9 mouse cellular contexts compared by ENCODE assay signal in the genomic region with DNA sequence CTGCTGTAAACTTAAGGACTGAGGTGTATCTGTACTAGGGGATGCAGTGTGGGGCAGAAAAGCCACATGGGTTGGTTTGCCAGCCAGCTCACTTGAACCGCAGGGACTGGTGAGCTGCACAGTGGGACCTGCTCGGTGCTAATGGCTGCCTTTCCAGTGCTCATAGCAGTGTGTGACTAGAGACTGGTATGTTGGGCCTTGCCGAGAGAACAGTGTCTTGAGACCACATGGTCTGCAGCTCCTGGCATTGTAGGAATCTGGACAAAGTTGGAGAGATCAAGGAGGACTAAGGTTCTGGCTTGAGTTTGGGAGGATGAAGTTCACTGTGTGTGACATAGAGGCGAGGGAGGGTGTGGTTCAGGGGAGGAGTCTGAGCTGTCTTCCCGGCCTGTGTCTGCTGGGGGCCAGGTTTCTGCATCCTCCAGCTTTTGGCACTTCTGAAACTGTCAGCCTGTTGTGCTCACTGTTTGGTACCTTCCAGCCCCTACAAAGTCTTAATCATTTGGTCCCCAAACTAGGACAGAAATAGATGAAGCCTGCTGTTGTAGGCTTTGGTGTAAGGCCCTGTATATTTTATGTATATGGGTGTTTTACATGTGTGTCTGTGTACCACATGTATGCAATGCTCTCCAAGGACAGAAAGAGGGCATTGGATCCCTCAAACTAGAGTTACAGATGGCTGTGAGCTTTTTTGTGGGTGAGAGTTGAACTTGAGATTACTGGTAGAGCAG. TPM values are rescaled to one million over a fixed set of nuclear protein-coding genes. Genes with fewer than 3 reads are reported as not detected.
DNase-seq lines count a peak whose midpoint lies in the region; ATAC-seq and TF ChIP-seq lines count a peak whose summit lies in the region.
"Had no signal": no experiment of that assay in that cellular context is flagged by ENCODE, and none has a peak within 500 bp of the region (broad histone marks: within the 10 kb centered on the region; RNA-seq: fewer than 3 reads in every experiment).

No protein-coding gene starts in this region.

- no peak for TF ChIP-seq EP300 in liver, postnatal 0 days (IDR thresholded peaks at IDR 0.05; ENCODE audit: low read depth)

- no peak for DNase-seq in hindbrain, embryonic 10.5 days (ENCODE audit: low spot score)
- DNase-seq in hindbrain, embryonic 14.5 days (ENCODE audit: low spot score): no peak
- DNase-seq in ES-E14 (ENCODE audit: low read depth, low spot score): no peak
- DNase-seq in liver, postnatal 0 days: peak; percentile 44
- DNase-seq in adrenal gland, adult (ENCODE audit: inconsistent age in 2 of 2, low spot score in 1 of 2): no peak
- DNase-seq in layer of hippocampus, adult 9-10 months (ENCODE audit: low spot score): no peak
- DNase-seq: kidney, postnatal 4 days had no signal

- H3K4me3 ChIP-seq in hindbrain, embryonic 10.5 days: peak overlapping the region; percentile 88; the same call in 1 of the 2 replicates
- H3K4me3 ChIP-seq in hindbrain, embryonic 14.5 days (replicated peaks; ENCODE audit: low read length): no peak overlapping the region
- H3K4me3 ChIP-seq in ES-E14 (ENCODE audit: insufficient read depth in 1 of 2, low read depth in 1 of 2, low read length in 2 of 2, poor library complexity in 1 of 2, severe bottlenecking in 1 of 2): no peak overlapping the region
- H3K4me3 ChIP-seq in embryonic facial prominence, embryonic 12.5 days: peak overlapping the region; percentile 68; the same call in 1 of the 2 replicates
- no peak overlapping the region for H3K4me3 ChIP-seq in liver, postnatal 0 days (ENCODE audit: low read depth, low read length)

- whole genome bisulfite sequencing in hindbrain, embryonic 10.5 days: 82% methylated on average over 5 of the region's 5 CpGs
- 79% methylated on average over 5 of the region's 5 CpGs for WGBS in hindbrain, embryonic 14.5 days
- 72% methylated on average over 5 of the region's 5 CpGs for WGBS in embryonic facial prominence, embryonic 12.5 days
- 49% methylated on average over 5 of the region's 5 CpGs for WGBS in liver, postnatal 0 days (ENCODE audit: insufficient replicate concordance)

- no peak for TF ChIP-seq CTCF in liver, postnatal 0 days (IDR thresholded peaks at IDR 0.05; ENCODE audit: low read depth)

- no peak overlapping the region for H3K4me2 ChIP-seq in hindbrain, embryonic 14.5 days (replicated peaks)
- H3K4me2 ChIP-seq in embryonic facial prominence, embryonic 12.5 days (replicated peaks): no peak overlapping the region
- peak overlapping the region; percentile 93 for H3K4me2 ChIP-seq in liver, postnatal 0 days (ENCODE audit: low read depth, low read length)

- in situ Hi-C loops in ES-E14 (cut with MboI; ENCODE audit: low sequenced_read_pairs in 2 of 2, unreplicated experiment in 2 of 2): no loop called here

- H3K9me3 ChIP-seq in hindbrain, embryonic 10.5 days: no peaks in the 10 kb centered on the region
- H3K9me3 ChIP-seq in hindbrain, embryonic 14.5 days (ENCODE audit: control insufficient read depth, low read length): no peaks in the 10 kb centered on the region
- no peaks in the 10 kb centered on the region for H3K9me3 ChIP-seq in ES-E14 (ENCODE audit: control insufficient read depth, insufficient read depth, low read depth, low read length)
- H3K9me3 ChIP-seq in embryonic facial prominence, embryonic 12.5 days: no peaks in the 10 kb centered on the region
- H3K9me3 ChIP-seq in liver, postnatal 0 days (ENCODE audit: low read length): no peaks in the 10 kb centered on the region

- H3K27ac ChIP-seq in hindbrain, embryonic 10.5 days: no peak overlapping the region
- H3K27ac ChIP-seq in hindbrain, embryonic 14.5 days: no peak overlapping the region
- no peak overlapping the region for H3K27ac ChIP-seq in ES-E14 (ENCODE audit: insufficient read depth, low read depth, low read length, poor library complexity, severe bottlenecking)
- no peak overlapping the region for H3K27ac ChIP-seq in embryonic facial prominence, embryonic 12.5 days
- H3K27ac ChIP-seq in liver, postnatal 0 days (ENCODE audit: low read depth): peak overlapping the region; percentile 99

- peaks cover 42% of the 10 kb centered on the region for H3K4me1 ChIP-seq in hindbrain, embryonic 10.5 days (replicated peaks)
- peaks cover 18% of the 10 kb centered on the region for H3K4me1 ChIP-seq in hindbrain, embryonic 14.5 days (replicated peaks; ENCODE audit: control insufficient read depth, insufficient read depth, low read length)
- H3K4me1 ChIP-seq in ES-E14 (ENCODE audit: control insufficient read depth in 2 of 2, insufficient read depth in 2 of 2, low read length in 2 of 2, poor library complexity in 1 of 2): peaks cover 3 to 6% of the 10 kb centered on the region in 2 experiments; a peak in 2 of 4 replicates
- peaks cover 26% of the 10 kb centered on the region for H3K4me1 ChIP-seq in embryonic facial prominence, embryonic 12.5 days
- peaks cover 36% of the 10 kb centered on the region for H3K4me1 ChIP-seq in liver, postnatal 0 days (ENCODE audit: insufficient read depth)

- H3K36me3 ChIP-seq in hindbrain, embryonic 10.5 days: peaks cover 52% of the 10 kb centered on the region
- peaks cover 35% of the 10 kb centered on the region for H3K36me3 ChIP-seq in hindbrain, embryonic 14.5 days (replicated peaks; ENCODE audit: control insufficient read depth, insufficient read depth)
- peaks cover 20% of the 10 kb centered on the region for H3K36me3 ChIP-seq in ES-E14 (ENCODE audit: control insufficient read depth, insufficient read depth, low read length, poor library complexity, severe bottlenecking)
- peaks cover 44% of the 10 kb centered on the region for H3K36me3 ChIP-seq in embryonic facial prominence, embryonic 12.5 days
- H3K36me3 ChIP-seq in liver, postnatal 0 days (replicated peaks; ENCODE audit: insufficient read depth, low read length): peaks cover 33% of the 10 kb centered on the region

- H3K27me3 ChIP-seq in hindbrain, embryonic 10.5 days (ENCODE audit: insufficient read depth, poor library complexity, severe bottlenecking): no peaks in the 10 kb centered on the region
- H3K27me3 ChIP-seq in hindbrain, embryonic 14.5 days (ENCODE audit: control insufficient read depth, insufficient read depth, low read length): no peaks in the 10 kb centered on the region
- H3K27me3 ChIP-seq in embryonic facial prominence, embryonic 12.5 days: no peaks in the 10 kb centered on the region
- no peaks in the 10 kb centered on the region for H3K27me3 ChIP-seq in liver, postnatal 0 days (ENCODE audit: insufficient read depth, low read length)

- no peak overlapping the region for H3K9ac ChIP-seq in hindbrain, embryonic 14.5 days
- peak overlapping the region; percentile 16 for H3K9ac ChIP-seq in ES-E14 (ENCODE audit: insufficient read depth, low read depth, low read length, poor library complexity, severe bottlenecking)
- H3K9ac ChIP-seq in embryonic facial prominence, embryonic 12.5 days: 0 out of 2 replicates have a peak overlapping the region, but pooled peaks have one; percentile 10
- H3K9ac ChIP-seq in liver, postnatal 0 days (replicated peaks): peak overlapping the region; percentile 36; the same call in 1 of the 2 replicates

- no peak for ATAC-seq in hindbrain, embryonic 14.5 days (ENCODE audit: low FRiP score)
- no peak for ATAC-seq in embryonic facial prominence, embryonic 12.5 days (ENCODE audit: insufficient number of reproducible peaks, insufficient read depth, low FRiP score, low TSS enrichment)
- no peak for ATAC-seq in liver, postnatal 0 days
- ATAC-seq in megakaryocyte progenitor cell, adult 5-6 weeks (replicated peaks; ENCODE audit: poor library complexity): no peak

RNA-seq across cellular contexts. Expression of a gene that starts 1.6 kb away (rescaled TPM):
- polyA plus RNA-seq in hindbrain, embryonic 10.5 days (2016; fragmentation: Nextera tagmentation; extraction: Ambion mirVana): 17.4 and 24.4 TPM in 2 replicates
- 8.4 and 9.3 TPM in 2 replicates for polyA plus RNA-seq in hindbrain, embryonic 14.5 days (2014; fragmentation: Nextera tagmentation; extraction: Ambion mirVana)
- 23.2 and 26.5 TPM in 2 replicates for total RNA-seq in ES-E14 (2012; rRNA removed)
- polyA plus RNA-seq in embryonic facial prominence, embryonic 12.5 days (2016; fragmentation: Nextera tagmentation; extraction: Ambion mirVana): 18.2 and 20.9 TPM in 2 replicates
- 4.6 and 5.7 TPM in 2 replicates for polyA plus RNA-seq in liver, postnatal 0 days (2015; fragmentation: Nextera tagmentation; extraction: Ambion mirVana)
- total RNA-seq in megakaryocyte progenitor cell, adult 5-6 weeks (2015): 9.0 and 10.2 TPM in 2 replicates
- total RNA-seq in megakaryocyte progenitor cell, adult 5-6 weeks (2017): 38.3 and 42.8 TPM in 2 replicates

RNA-seq across cellular contexts. Expression of a gene that starts 3.7 kb away (rescaled TPM):
- polyA plus RNA-seq in hindbrain, embryonic 10.5 days (2016; fragmentation: Nextera tagmentation; extraction: Ambion mirVana): 228 and 263 TPM in 2 replicates
- 143 and 148 TPM in 2 replicates for polyA plus RNA-seq in hindbrain, embryonic 14.5 days (2014; fragmentation: Nextera tagmentation; extraction: Ambion mirVana)
- 304 and 331 TPM in 2 replicates for total RNA-seq in ES-E14 (2012; rRNA removed)
- 272 and 277 TPM in 2 replicates for polyA plus RNA-seq in embryonic facial prominence, embryonic 12.5 days (2016; fragmentation: Nextera tagmentation; extraction: Ambion mirVana)
- 73.3 and 78.9 TPM in 2 replicates for polyA plus RNA-seq in liver, postnatal 0 days (2015; fragmentation: Nextera tagmentation; extraction: Ambion mirVana)
- 234 TPM in 2 replicates for total RNA-seq in megakaryocyte progenitor cell, adult 5-6 weeks (2015)
- total RNA-seq in megakaryocyte progenitor cell, adult 5-6 weeks (2017): 229 and 230 TPM in 2 replicates

RNA-seq across cellular contexts. Expression of a gene that starts 19.3 kb away (rescaled TPM):
- polyA plus RNA-seq in hindbrain, embryonic 10.5 days (2016; fragmentation: Nextera tagmentation; extraction: Ambion mirVana): 16.1 and 16.4 TPM in 2 replicates
- polyA plus RNA-seq in hindbrain, embryonic 14.5 days (2014; fragmentation: Nextera tagmentation; extraction: Ambion mirVana): 11.3 and 12.5 TPM in 2 replicates
- 10.9 and 11.0 TPM in 2 replicates for total RNA-seq in ES-E14 (2012; rRNA removed)
- polyA plus RNA-seq in embryonic facial prominence, embryonic 12.5 days (2016; fragmentation: Nextera tagmentation; extraction: Ambion mirVana): 17.2 and 17.3 TPM in 2 replicates
- 4.3 and 5.7 TPM in 2 replicates for polyA plus RNA-seq in liver, postnatal 0 days (2015; fragmentation: Nextera tagmentation; extraction: Ambion mirVana)
- total RNA-seq in megakaryocyte progenitor cell, adult 5-6 weeks (2015): 11.5 and 14.4 TPM in 2 replicates
- total RNA-seq in megakaryocyte progenitor cell, adult 5-6 weeks (2017): 16.5 and 17.0 TPM in 2 replicates

RNA-seq across cellular contexts. Expression of a gene that starts 50.7 kb away (rescaled TPM):
- polyA plus RNA-seq in hindbrain, embryonic 10.5 days (2016; fragmentation: Nextera tagmentation; extraction: Ambion mirVana): 40.7 and 48.8 TPM in 2 replicates
- 40.6 and 42.8 TPM in 2 replicates for polyA plus RNA-seq in hindbrain, embryonic 14.5 days (2014; fragmentation: Nextera tagmentation; extraction: Ambion mirVana)
- total RNA-seq in ES-E14 (2012; rRNA removed): 46.2 and 53.9 TPM in 2 replicates
- polyA plus RNA-seq in embryonic facial prominence, embryonic 12.5 days (2016; fragmentation: Nextera tagmentation; extraction: Ambion mirVana): 53.2 and 57.4 TPM in 2 replicates
- 13.0 TPM in 2 replicates for polyA plus RNA-seq in liver, postnatal 0 days (2015; fragmentation: Nextera tagmentation; extraction: Ambion mirVana)
- total RNA-seq in megakaryocyte progenitor cell, adult 5-6 weeks (2015): 40.9 and 47.0 TPM in 2 replicates
- 21.0 and 26.2 TPM in 2 replicates for total RNA-seq in megakaryocyte progenitor cell, adult 5-6 weeks (2017)

RNA-seq across cellular contexts. Expression of a gene that starts 54.1 kb away (rescaled TPM):
- polyA plus RNA-seq in hindbrain, embryonic 10.5 days (2016; fragmentation: Nextera tagmentation; extraction: Ambion mirVana): 83.7 and 103 TPM in 2 replicates
- 89.3 and 91.7 TPM in 2 replicates for polyA plus RNA-seq in hindbrain, embryonic 14.5 days (2014; fragmentation: Nextera tagmentation; extraction: Ambion mirVana)
- total RNA-seq in ES-E14 (2012; rRNA removed): 30.8 and 32.7 TPM in 2 replicates
- polyA plus RNA-seq in embryonic facial prominence, embryonic 12.5 days (2016; fragmentation: Nextera tagmentation; extraction: Ambion mirVana): 101 and 102 TPM in 2 replicates
- polyA plus RNA-seq in liver, postnatal 0 days (2015; fragmentation: Nextera tagmentation; extraction: Ambion mirVana): 48.9 and 51.6 TPM in 2 replicates
- 17.6 and 21.0 TPM in 2 replicates for total RNA-seq in megakaryocyte progenitor cell, adult 5-6 weeks (2015)
- total RNA-seq in megakaryocyte progenitor cell, adult 5-6 weeks (2017): 50.7 and 58.5 TPM in 2 replicates

Comparison
In these comparisons a context has a peak if more than half of its experiments do, and no peak if none do; other contexts are left out.
1. H3K4me3 ChIP-seq: peak in hindbrain, embryonic 10.5 days (single experiment) and embryonic facial prominence, embryonic 12.5 days (single experiment); none in hindbrain, embryonic 14.5 days (single experiment), ES-E14 (0 of 2) and liver, postnatal 0 days (single experiment).